Mouse (Mus musculus): ENCODE results near the gene Apba3.

DNA sequence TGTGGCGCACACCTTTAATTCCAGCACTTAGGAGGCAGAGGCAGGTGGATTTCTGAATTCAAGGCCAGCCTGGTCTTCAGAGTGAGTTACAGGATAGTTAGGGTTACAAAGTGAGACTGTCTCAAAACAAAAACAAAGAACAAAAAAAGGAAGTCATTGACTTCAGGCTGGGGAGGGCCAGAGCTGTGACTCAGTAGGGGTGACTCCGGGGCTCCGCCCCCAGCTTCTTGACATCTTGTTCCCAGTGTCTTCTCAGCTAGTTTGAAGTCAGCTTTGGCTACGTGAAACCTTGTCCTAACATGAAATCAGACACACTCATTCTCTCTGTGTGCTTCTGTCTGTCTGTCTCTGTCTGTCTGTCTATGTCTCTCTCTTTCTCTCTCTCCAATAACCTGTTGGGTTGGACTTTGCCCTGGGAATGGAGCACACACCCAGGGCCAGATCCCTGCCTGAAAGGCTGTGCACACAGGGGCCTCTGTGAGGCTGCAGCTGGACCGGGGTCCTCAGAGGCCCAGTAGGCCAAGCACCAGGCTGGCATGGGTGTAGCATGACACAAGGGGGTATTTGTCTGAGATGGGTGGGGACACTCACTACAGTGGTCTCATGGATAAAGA, 45.3 kb upstream of the Apba3 start:
- TF ChIP-seq CTCF (IDR thresholded peaks at IDR 0.05; ENCODE audit: borderline replicate concordance, control insufficient read depth, extremely low read depth, insufficient read depth, low read length, poor library complexity) (no peak), POLR2A (IDR thresholded peaks at IDR 0.05; ENCODE audit: control insufficient read depth, extremely low read depth, insufficient read depth, low read length, poor library complexity) (no peak)

Data from thymus, adult 2 months (tissue).